In genomic region chr5:101713064-101713613, GRCm38 (mm10) we compare ENCODE assay signal across 11 mouse cellular contexts. TPM values are rescaled to one million over a fixed set of nuclear protein-coding genes. Genes with fewer than 3 reads are reported as not detected.
DNase-seq lines count a peak whose midpoint lies in the region; ATAC-seq lines count a peak whose summit lies in the region.
"Had no signal": no experiment of that assay in that cellular context is flagged by ENCODE, and none has a peak within 500 bp of the region (broad histone marks: within the 10 kb centered on the region; RNA-seq: fewer than 3 reads in every experiment).

No protein-coding gene starts in this region.

- no peaks in the 10 kb centered on the region for H3K4me1 ChIP-seq in kidney, embryonic 16.5 days (ENCODE audit: insufficient read depth, low read length)
- H3K4me1 ChIP-seq: hindbrain, embryonic 10.5 days; midbrain, embryonic 10.5 days had no signal

- no peaks in the 10 kb centered on the region for H3K36me3 ChIP-seq in kidney, embryonic 16.5 days (ENCODE audit: insufficient read depth, low read length)
- H3K36me3 ChIP-seq: hindbrain, embryonic 10.5 days; midbrain, embryonic 10.5 days had no signal

- H3K27ac ChIP-seq in kidney, embryonic 16.5 days (ENCODE audit: low read length): no peak overlapping the region
- H3K27ac ChIP-seq: hindbrain, embryonic 10.5 days; midbrain, embryonic 10.5 days had no signal

- no peak overlapping the region for H3K9ac ChIP-seq in kidney, embryonic 16.5 days (replicated peaks; ENCODE audit: low read length)

- WGBS in kidney, embryonic 16.5 days: 77% methylated on average over 6 of the region's 6 CpGs

- intact Hi-C loops in heart, postnatal 25 days (cut with DNase I): no loop called here

- no peaks in the 10 kb centered on the region for H3K9me3 ChIP-seq in kidney, embryonic 16.5 days (ENCODE audit: low read length)
- H3K9me3 ChIP-seq: hindbrain, embryonic 10.5 days; midbrain, embryonic 10.5 days had no signal

- no peak overlapping the region for H3K4me3 ChIP-seq in kidney, embryonic 16.5 days (ENCODE audit: low read length)
- H3K4me3 ChIP-seq: hindbrain, embryonic 10.5 days; midbrain, embryonic 10.5 days had no signal

- no peak overlapping the region for H3K4me2 ChIP-seq in kidney, embryonic 16.5 days (replicated peaks; ENCODE audit: low read depth, low read length)

- no peaks in the 10 kb centered on the region for H3K27me3 ChIP-seq in kidney, embryonic 16.5 days (ENCODE audit: insufficient read depth, low read length)

- DNase-seq in kidney, adult 18-20 months: peak; percentile 47
- DNase-seq in 416B (ENCODE audit: low read depth): peak; percentile 7
- peak; percentile 62 for DNase-seq in ES-CJ7 (ENCODE audit: low read depth, low spot score)
- DNase-seq in kidney, adult 9 months: peak; percentile 60
- DNase-seq in gastrocnemius, postnatal 10 days: no peak
- no peak for DNase-seq in heart, postnatal 25 days (ENCODE audit: low spot score)
- DNase-seq: adrenal gland, postnatal 14 days had no signal

- no peak; the same call in 1 of the 2 replicates for ATAC-seq in kidney, embryonic 16.5 days (ENCODE audit: low FRiP score, low TSS enrichment)

RNA-seq across cellular contexts. Expression of gene Nkx6-1, which starts 48.3 kb away (rescaled TPM):
- 0.62 and 0.71 TPM in 2 replicates for polyA plus RNA-seq in kidney, embryonic 16.5 days (2015; fragmentation: Nextera tagmentation; extraction: Ambion mirVana)
- under 1 TPM in 1 of 2 experiments, not detected in 1; 0.07 TPM for total RNA-seq in gastrocnemius, postnatal 10 days (2021)
- under 1 TPM; 0.10 to 0.14 TPM for total RNA-seq in heart, postnatal 25 days (2021)
- total RNA-seq: adrenal gland, postnatal 14 days; gastrocnemius, postnatal 4 days had no signal

RNA-seq across cellular contexts. Expression of gene Cds1, which starts 51.8 kb away (rescaled TPM):
- 15.8 and 16.0 TPM in 2 replicates for polyA plus RNA-seq in kidney, embryonic 16.5 days (2015; fragmentation: Nextera tagmentation; extraction: Ambion mirVana)
- total RNA-seq in gastrocnemius, postnatal 10 days (2021): 1 to 10 TPM; 1.4 to 1.5 TPM
- 10 to 100 TPM; 13.2 to 13.4 TPM for total RNA-seq in heart, postnatal 25 days (2021)

Comparison
In these comparisons a context has a peak if more than half of its experiments do, and no peak if none do; other contexts are left out.
1. DNase-seq: peak in kidney, adult 18-20 months (single experiment), 416B (single experiment), ES-CJ7 (single experiment) and kidney, adult 9 months (single experiment); none in gastrocnemius, postnatal 10 days (single experiment) and heart, postnatal 25 days (single experiment).
2. RNA of gene Cds1, which starts 51.8 kb away (total RNA-seq): 13.2 to 13.4 TPM in heart, postnatal 25 days; 1.4 to 1.5 TPM in gastrocnemius, postnatal 10 days; every median in the first group is over 4 times any median in the second.